Mouse (Mus musculus): ENCODE data around the gene Pde10a. TPM values are rescaled to one million over a fixed set of nuclear protein-coding genes. Genes with fewer than 3 reads are reported as not detected.

The Pde10a gene
- polyA plus RNA-seq, 1 experiment = 0.52 TPM

DNA sequence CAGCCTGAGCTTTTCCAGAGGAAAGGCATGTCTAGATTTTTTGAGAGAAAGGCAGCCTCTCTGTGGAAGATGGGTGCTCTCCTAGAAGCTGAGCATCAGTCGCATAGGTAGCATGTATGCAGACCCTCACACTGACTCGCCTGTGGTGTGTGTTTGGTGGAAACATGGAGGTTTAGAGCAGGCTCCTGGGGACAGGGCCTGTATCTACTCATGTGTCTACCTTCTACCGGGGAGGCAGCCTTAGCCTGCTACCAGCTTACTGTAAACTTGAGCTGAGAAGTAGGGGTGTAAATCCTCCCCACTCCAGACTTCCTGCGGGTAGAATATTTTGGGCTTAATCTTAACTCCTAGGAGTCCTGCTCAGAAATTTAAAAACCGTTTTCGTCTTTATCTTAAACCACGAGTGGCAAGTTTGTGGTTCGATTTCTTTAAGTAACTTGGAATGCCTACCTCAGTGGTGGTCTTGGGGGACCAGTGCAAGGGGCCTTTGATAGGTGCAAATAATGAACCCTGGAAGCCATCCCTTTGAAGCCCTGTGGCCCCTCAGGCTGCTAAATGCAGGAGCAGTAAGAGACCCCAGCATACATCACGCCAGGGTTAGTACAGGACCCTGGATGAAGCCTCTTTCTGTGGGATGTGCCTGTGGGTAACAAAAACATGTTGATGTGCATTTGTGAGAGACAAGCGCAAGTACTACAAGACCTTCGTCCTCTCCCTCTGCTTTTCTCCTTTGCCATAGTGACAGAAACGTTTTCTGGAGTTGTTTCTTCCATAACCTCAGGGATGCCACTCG is 367.2 kb downstream of the Pde10a start:
- no peaks in the 10 kb centered on the region for H3K4me1 ChIP-seq (ENCODE audit: control insufficient read depth, insufficient read depth, insufficient read length, low read length)
- H3K36me3 ChIP-seq (ENCODE audit: control insufficient read depth, insufficient read depth, low read length) = no peaks in the 10 kb centered on the region
- H3K4me3 ChIP-seq (ENCODE audit: low read depth, low read length) = no peak overlapping the region
- H3K27me3 ChIP-seq (ENCODE audit: control insufficient read depth, insufficient read depth, low read length) = no peaks in the 10 kb centered on the region
- H3K27ac ChIP-seq (ENCODE audit: insufficient read depth, low read depth, low read length) = no peak overlapping the region
- 75% methylated on average over 13 of the region's 13 CpGs for WGBS
- no peak for TF ChIP-seq POLR2A (IDR thresholded peaks at IDR 0.05; ENCODE audit: low read depth, low read length)
- no peak for TF ChIP-seq CTCF (IDR thresholded peaks at IDR 0.05; ENCODE audit: extremely low read depth, insufficient read length, insufficient replicate concordance, low read depth, low read length)

DNA sequence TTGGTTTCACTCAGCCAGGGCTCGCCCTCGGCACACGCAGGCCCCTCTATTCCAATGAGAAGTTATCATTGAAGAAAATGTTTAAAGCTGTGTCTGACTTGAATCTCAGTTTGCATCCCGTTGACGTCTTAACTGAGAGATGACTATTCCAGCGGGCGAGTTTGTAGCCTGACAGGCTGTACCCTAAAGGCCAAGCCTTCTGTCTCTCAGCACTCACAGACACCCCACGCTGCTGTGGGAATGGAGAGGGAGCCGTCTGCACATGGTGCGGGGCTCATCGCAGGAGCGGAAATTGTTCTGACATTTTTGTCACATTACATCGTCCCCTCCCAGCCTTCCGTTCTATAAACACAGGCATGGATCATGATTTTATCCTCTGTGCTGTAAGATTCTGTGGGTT is 370.8 kb downstream of the Pde10a start:
- Histone ChIP-seq H3K36me3 (ENCODE audit: control insufficient read depth, insufficient read depth, low read length) (no peaks in the 10 kb centered on the region), H3K27me3 (ENCODE audit: control insufficient read depth, insufficient read depth, low read length) (no peaks in the 10 kb centered on the region), H3K4me3 (ENCODE audit: low read depth, low read length) (no peak overlapping the region), H3K27ac (ENCODE audit: insufficient read depth, low read depth, low read length) (no peak overlapping the region), H3K4me1 (ENCODE audit: control insufficient read depth, insufficient read depth, insufficient read length, low read length) (no peaks in the 10 kb centered on the region; the same call in 1 of the 2 replicates)
- TF ChIP-seq CTCF (IDR thresholded peaks at IDR 0.05; ENCODE audit: extremely low read depth, insufficient read length, insufficient replicate concordance, low read depth, low read length) (no peak), POLR2A (IDR thresholded peaks at IDR 0.05; ENCODE audit: low read depth, low read length) (no peak)
- 76% methylated on average over 14 of the region's 14 CpGs for WGBS

DNA sequence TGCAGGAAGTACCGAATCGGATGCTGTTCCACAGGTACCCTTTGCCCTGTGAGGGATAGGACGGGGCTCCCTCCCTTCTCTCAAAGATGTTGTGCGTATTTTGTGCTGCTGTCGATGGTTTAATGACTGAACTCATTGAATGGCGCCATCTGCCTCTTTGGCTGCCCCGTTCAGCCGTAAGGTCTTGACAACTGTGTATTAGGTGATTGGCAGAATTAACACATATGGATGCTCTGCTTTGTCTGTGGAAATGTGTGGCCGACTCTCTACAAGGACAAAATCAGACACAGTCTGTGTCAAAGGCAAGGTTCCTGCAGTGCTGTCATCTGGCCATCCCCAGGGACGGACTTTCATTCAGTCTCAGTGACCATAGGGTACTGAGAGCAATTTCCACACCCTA is 372.6 kb downstream of the Pde10a start:
- 91% methylated on average over 10 of the region's 10 CpGs for WGBS
- TF ChIP-seq POLR2A (IDR thresholded peaks at IDR 0.05; ENCODE audit: low read depth, low read length) = no peak
- no peak for TF ChIP-seq CTCF (IDR thresholded peaks at IDR 0.05; ENCODE audit: extremely low read depth, insufficient read length, insufficient replicate concordance, low read depth, low read length)
- no peak overlapping the region for H3K4me3 ChIP-seq (ENCODE audit: low read depth, low read length)
- no peak overlapping the region for H3K27ac ChIP-seq (ENCODE audit: insufficient read depth, low read depth, low read length)
- no peaks in the 10 kb centered on the region for H3K27me3 ChIP-seq (ENCODE audit: control insufficient read depth, insufficient read depth, low read length)
- H3K4me1 ChIP-seq (ENCODE audit: control insufficient read depth, insufficient read depth, insufficient read length, low read length) = no peaks in the 10 kb centered on the region; the same call in 1 of the 2 replicates
- no peaks in the 10 kb centered on the region for H3K36me3 ChIP-seq (ENCODE audit: control insufficient read depth, insufficient read depth, low read length)

- no peak overlapping the region for H3K4me3 ChIP-seq (ENCODE audit: low read depth, low read length)
- no peaks in the 10 kb centered on the region for H3K36me3 ChIP-seq (ENCODE audit: control insufficient read depth, insufficient read depth, low read length)
- H3K4me1 ChIP-seq (ENCODE audit: control insufficient read depth, insufficient read depth, insufficient read length, low read length) = no peaks in the 10 kb centered on the region; the same call in 1 of the 2 replicates
- H3K27me3 ChIP-seq (ENCODE audit: control insufficient read depth, insufficient read depth, low read length) = no peaks in the 10 kb centered on the region
- no peak for TF ChIP-seq CTCF (IDR thresholded peaks at IDR 0.05; ENCODE audit: extremely low read depth, insufficient read length, insufficient replicate concordance, low read depth, low read length)
- TF ChIP-seq POLR2A (IDR thresholded peaks at IDR 0.05; ENCODE audit: low read depth, low read length) = no peak
- no peak overlapping the region for H3K27ac ChIP-seq (ENCODE audit: insufficient read depth, low read depth, low read length)
- WGBS = 86% methylated on average over 8 of the region's 8 CpGs
Observed at GRCm38 (mm10) chr17:8898221-8898620, 373.0 kb downstream of the Pde10a start.

- TF ChIP-seq CTCF (IDR thresholded peaks at IDR 0.05; ENCODE audit: extremely low read depth, insufficient read length, insufficient replicate concordance, low read depth, low read length) (no peak), POLR2A (IDR thresholded peaks at IDR 0.05; ENCODE audit: low read depth, low read length) (no peak)
- 59% methylated on average over 7 of the region's 7 CpGs for WGBS
Observed at GRCm38 (mm10) chr17:8899212-8899611, 374.0 kb downstream of the Pde10a start.

GRCm38 (mm10) chr17:8903555-8904283 is 378.5 kb downstream of the Pde10a start:
- no peaks in the 10 kb centered on the region for H3K36me3 ChIP-seq (ENCODE audit: control insufficient read depth, insufficient read depth, low read length)
- no peak overlapping the region for H3K27ac ChIP-seq (ENCODE audit: insufficient read depth, low read depth, low read length)
- no peak overlapping the region for H3K4me3 ChIP-seq (ENCODE audit: low read depth, low read length)
- H3K27me3 ChIP-seq (ENCODE audit: control insufficient read depth, insufficient read depth, low read length) = no peaks in the 10 kb centered on the region
- peaks cover 2% of the 10 kb centered on the region; the same call in 1 of the 2 replicates for H3K4me1 ChIP-seq (ENCODE audit: control insufficient read depth, insufficient read depth, insufficient read length, low read length)
- TF ChIP-seq POLR2A (IDR thresholded peaks at IDR 0.05; ENCODE audit: low read depth, low read length) = no peak
- TF ChIP-seq CTCF (IDR thresholded peaks at IDR 0.05; ENCODE audit: extremely low read depth, insufficient read length, insufficient replicate concordance, low read depth, low read length) = no peak
- 94% methylated on average over 5 of the region's 5 CpGs for WGBS

More at GRCm38 (mm10) chr17:8899212-8899611, 374.0 kb downstream of the Pde10a start:
- Histone ChIP-seq H3K27me3 (ENCODE audit: control insufficient read depth, insufficient read depth, low read length) (no peaks in the 10 kb centered on the region), H3K4me3 (ENCODE audit: low read depth, low read length) (no peak overlapping the region), H3K27ac (ENCODE audit: insufficient read depth, low read depth, low read length) (peak overlapping the region; percentile 35; the same call in 1 of the 2 replicates), H3K36me3 (ENCODE audit: control insufficient read depth, insufficient read depth, low read length) (no peaks in the 10 kb centered on the region), H3K4me1 (ENCODE audit: control insufficient read depth, insufficient read depth, insufficient read length, low read length) (no peaks in the 10 kb centered on the region; the same call in 1 of the 2 replicates)

DNA sequence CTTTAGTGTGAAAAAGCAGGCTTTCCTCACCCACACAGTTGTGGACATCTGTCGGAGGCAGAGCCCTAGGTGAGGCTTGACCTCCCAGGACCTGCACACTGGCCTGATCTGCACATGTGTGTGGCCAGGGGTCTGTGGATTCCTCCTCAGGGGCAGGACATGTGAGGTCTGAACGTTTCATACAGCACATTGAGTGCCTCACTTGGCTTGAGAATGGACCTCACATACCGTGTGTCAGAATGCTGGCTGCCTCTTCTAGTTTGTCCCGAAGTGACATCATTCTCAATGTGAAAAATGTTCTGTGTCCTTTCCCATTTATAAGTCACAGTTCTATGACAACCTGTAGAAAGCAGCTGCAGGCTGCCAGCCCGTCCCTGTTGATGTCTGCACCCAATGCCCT is 385.4 kb downstream of the Pde10a start:
- H3K27ac ChIP-seq (ENCODE audit: insufficient read depth, low read depth, low read length) = no peak overlapping the region
- 67% methylated on average over 5 of the region's 5 CpGs for WGBS
- no peak overlapping the region for H3K4me3 ChIP-seq (ENCODE audit: low read depth, low read length)
- H3K36me3 ChIP-seq (ENCODE audit: control insufficient read depth, insufficient read depth, low read length) = no peaks in the 10 kb centered on the region
- no peaks in the 10 kb centered on the region for H3K27me3 ChIP-seq (ENCODE audit: control insufficient read depth, insufficient read depth, low read length)
- no peaks in the 10 kb centered on the region; the same call in 1 of the 2 replicates for H3K4me1 ChIP-seq (ENCODE audit: control insufficient read depth, insufficient read depth, insufficient read length, low read length)
- TF ChIP-seq POLR2A (IDR thresholded peaks at IDR 0.05; ENCODE audit: low read depth, low read length) (no peak), CTCF (IDR thresholded peaks at IDR 0.05; ENCODE audit: extremely low read depth, insufficient read length, insufficient replicate concordance, low read depth, low read length) (no peak)

All from small intestine, adult 2 months (tissue).